Mouse (Mus musculus) T-helper 1 cell (primary cell): ENCODE measurements around the gene Kctd12b.
"Not testable (repeated sequence)": the region's sequence is repeated elsewhere in the genome, so short reads cannot be mapped to it uniquely, and the experiment has no call there.

Experiments
- in situ Hi-C: fragments of 300-600 bp; cut with MboI, MseI; formaldehyde crosslinking; loops from one replicate; pipeline ENCODE4 v1.15.1; 2025; ENCODE audit warnings: high pct_unique_total_duplicates

Kctd12b gene

GRCm38 (mm10) chrX:153695782-153696395 lies at the start of gene Kctd12b:
Kctd12b (minus strand) TSS chrX:153696391.
- in situ Hi-C loops = no loop called here

- in situ Hi-C loops = no loop called here
Measured at GRCm38 (mm10) chrX:153742493-153742892, 46.3 kb upstream of the Kctd12b start.

GRCm38 (mm10) chrX:153735697-153736096 lies 39.5 kb upstream of the Kctd12b start:
- in situ Hi-C loops = no loop called here

- in situ Hi-C loops = no loop called here
Measured at GRCm38 (mm10) chrX:153724400-153724799, 28.2 kb upstream of the Kctd12b start.

GRCm38 (mm10) chrX:153723110-153723916 lies 27.1 kb upstream of the Kctd12b start, which contains the start of gene Nbdy:
Nbdy (plus strand) TSS chrX:153723590.
- in situ Hi-C loops = no loop called here

- in situ Hi-C loops = no loop called here
Measured at GRCm38 (mm10) chrX:153719602-153720001, 23.4 kb upstream of the Kctd12b start.

- in situ Hi-C loops = no loop called here
Measured at GRCm38 (mm10) chrX:153716716-153717115, 20.5 kb upstream of the Kctd12b start.

GRCm38 (mm10) chrX:153707735-153708134 lies 11.5 kb upstream of the Kctd12b start:
- in situ Hi-C loops = no loop called here

- in situ Hi-C loops = no loop called here
Measured at GRCm38 (mm10) chrX:153700463-153700862, 4.3 kb upstream of the Kctd12b start.

GRCm38 (mm10) chrX:153668233-153668632 lies 28.0 kb downstream of the Kctd12b start:
- in situ Hi-C loops = not testable (repeated sequence)

GRCm38 (mm10) chrX:153664903-153665302 lies 31.3 kb downstream of the Kctd12b start:
- in situ Hi-C loops = no loop called here

- in situ Hi-C loops = no loop called here
Measured at GRCm38 (mm10) chrX:153656949-153657348, 39.2 kb downstream of the Kctd12b start.

- in situ Hi-C loops = no loop called here
Measured at GRCm38 (mm10) chrX:153640615-153641014, 55.6 kb downstream of the Kctd12b start.

GRCm38 (mm10) chrX:153636247-153636646 lies 59.9 kb downstream of the Kctd12b start:
- in situ Hi-C loops = no loop called here
